Mouse (Mus musculus): ENCODE results near the gene Kti12.

DNA sequence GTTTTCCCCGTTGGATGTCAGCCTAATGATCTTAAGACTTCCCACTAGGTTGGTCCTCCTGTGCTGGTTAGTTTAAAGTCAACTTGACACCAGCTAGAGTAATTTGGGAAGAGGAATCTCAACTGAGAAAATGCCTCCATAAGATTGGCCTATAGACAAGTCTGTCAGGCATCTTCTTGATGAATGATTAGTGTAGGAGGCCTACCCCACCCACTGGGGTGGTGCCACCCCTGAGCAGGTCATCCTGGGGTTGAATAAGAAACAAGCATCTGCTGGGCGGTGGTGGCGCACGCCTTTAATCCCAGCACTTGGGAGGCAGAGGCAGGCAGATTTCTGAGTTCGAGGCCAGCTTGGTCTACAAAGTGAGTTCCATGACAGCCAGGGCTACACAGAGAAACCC lies 26.2 kb downstream of the Kti12 start:
- no peak for TF ChIP-seq CTCF (IDR thresholded peaks at IDR 0.05; ENCODE audit: control insufficient read depth, insufficient read depth, low read length)
- TF ChIP-seq POLR2A (IDR thresholded peaks at IDR 0.05; ENCODE audit: borderline replicate concordance, control insufficient read depth, low read depth, low read length) = no peak

Data from bone marrow, adult 2 months (tissue).